Mouse (Mus musculus): ENCODE data around the gene Dlec1. TPM values are rescaled to one million over a fixed set of nuclear protein-coding genes. Genes with fewer than 3 reads are reported as not detected.

Gene Dlec1
- polyA plus RNA-seq, 1 experiment from 2014 or later: 0.05 TPM

- Histone ChIP-seq H3K4me1 (ENCODE audit: insufficient read depth) (peaks cover 8% of the 10 kb centered on the region), H3K4me3 (ENCODE audit: low read depth, low read length) (peak overlapping the region; percentile 49), H3K4me2 (ENCODE audit: low read depth, low read length) (peak overlapping the region; percentile 71), H3K36me3 (replicated peaks; ENCODE audit: insufficient read depth, low read length) (no peaks in the 10 kb centered on the region), H3K9me3 (ENCODE audit: low read length) (no peaks in the 10 kb centered on the region), H3K27me3 (ENCODE audit: insufficient read depth, low read length) (peaks cover 47% of the 10 kb centered on the region), H3K9ac (replicated peaks) (0 out of 2 replicates have a peak overlapping the region, but pooled peaks have one; percentile 16), H3K27ac (ENCODE audit: low read depth) (no peak overlapping the region)
- WGBS (ENCODE audit: insufficient replicate concordance): 5% methylated on average over 45 of the region's 45 CpGs
- DNase-seq: no peak
- no peak for ATAC-seq
- no peak for TF ChIP-seq CTCF (IDR thresholded peaks at IDR 0.05; ENCODE audit: low read depth)
- TF ChIP-seq EP300 (IDR thresholded peaks at IDR 0.05; ENCODE audit: low read depth): no peak
Measured at GRCm38 (mm10) chr9:119092473-119093418, 9.5 kb upstream of the Dlec1 start.

GRCm38 (mm10) chr9:119093419-119094295 is 8.6 kb upstream of the Dlec1 start, which contains the start of gene Plcd1:
Plcd1 (minus strand) TSS chr9:119093502.
- TF ChIP-seq EP300 (IDR thresholded peaks at IDR 0.05; ENCODE audit: low read depth): no peak
- TF ChIP-seq CTCF (IDR thresholded peaks at IDR 0.05; ENCODE audit: low read depth): no peak
- peak within 1 kb of the TSS; percentile 71 for H3K4me2 ChIP-seq (ENCODE audit: low read depth, low read length)
- DNase-seq: peak; percentile 71
- peak within 1 kb of the TSS; percentile 49 for H3K4me3 ChIP-seq (ENCODE audit: low read depth, low read length)
- peak; percentile 66 for ATAC-seq
- H3K9ac ChIP-seq (replicated peaks): 0 out of 2 replicates have a peak within 1 kb of the TSS, but pooled peaks have one; percentile 16
- H3K36me3 ChIP-seq (replicated peaks; ENCODE audit: insufficient read depth, low read length): no peaks in the 10 kb centered on the region
- H3K27me3 ChIP-seq (ENCODE audit: insufficient read depth, low read length): peaks cover 47% of the 10 kb centered on the region
- no peaks in the 10 kb centered on the region; the same call in 1 of the 2 replicates for H3K4me1 ChIP-seq (ENCODE audit: insufficient read depth)
- no peaks in the 10 kb centered on the region for H3K9me3 ChIP-seq (ENCODE audit: low read length)
- H3K27ac ChIP-seq (ENCODE audit: low read depth): no peak within 1 kb of the TSS
- 13% methylated on average over 38 of the region's 45 CpGs for WGBS (ENCODE audit: insufficient replicate concordance)

- ATAC-seq (no peak), DNase-seq (no peak)
- no peak overlapping the region for H3K4me2 ChIP-seq (ENCODE audit: low read depth, low read length)
- no peaks in the 10 kb centered on the region for H3K9me3 ChIP-seq (ENCODE audit: low read length)
- H3K27ac ChIP-seq (ENCODE audit: low read depth): no peak overlapping the region
- no peaks in the 10 kb centered on the region; the same call in 1 of the 2 replicates for H3K4me1 ChIP-seq (ENCODE audit: insufficient read depth)
- peaks cover 45% of the 10 kb centered on the region for H3K27me3 ChIP-seq (ENCODE audit: insufficient read depth, low read length)
- no peak for TF ChIP-seq EP300 (IDR thresholded peaks at IDR 0.05; ENCODE audit: low read depth)
- TF ChIP-seq CTCF (IDR thresholded peaks at IDR 0.05; ENCODE audit: low read depth): no peak
- H3K4me3 ChIP-seq (ENCODE audit: low read depth, low read length): no peak overlapping the region
- 74% methylated on average over 13 of the region's 13 CpGs for WGBS (ENCODE audit: insufficient replicate concordance)
- no peaks in the 10 kb centered on the region for H3K36me3 ChIP-seq (replicated peaks; ENCODE audit: insufficient read depth, low read length)
- no peak overlapping the region for H3K9ac ChIP-seq (replicated peaks)
Measured at GRCm38 (mm10) chr9:119094462-119095109, 7.7 kb upstream of the Dlec1 start.

- 16% methylated on average over 15 of the region's 15 CpGs for WGBS (ENCODE audit: insufficient replicate concordance)
- ATAC-seq: no peak
- TF ChIP-seq CTCF (IDR thresholded peaks at IDR 0.05; ENCODE audit: low read depth) (no peak), EP300 (IDR thresholded peaks at IDR 0.05; ENCODE audit: low read depth) (no peak)
Measured at GRCm38 (mm10) chr9:119100177-119100898, 1.9 kb upstream of the Dlec1 start.

GRCm38 (mm10) chr9:119102783-119103113 is 470 bp downstream of the Dlec1 start:
- H3K4me3 ChIP-seq (ENCODE audit: low read depth, low read length): peak overlapping the region; percentile 55
- H3K36me3 ChIP-seq (replicated peaks; ENCODE audit: insufficient read depth, low read length): no peaks in the 10 kb centered on the region
- H3K4me1 ChIP-seq (ENCODE audit: insufficient read depth): peaks cover 10% of the 10 kb centered on the region; the same call in 1 of the 2 replicates
- no peaks in the 10 kb centered on the region for H3K9me3 ChIP-seq (ENCODE audit: low read length)
- peak overlapping the region; percentile 76 for H3K4me2 ChIP-seq (ENCODE audit: low read depth, low read length)
- WGBS (ENCODE audit: insufficient replicate concordance): 1% methylated on average over 19 of the region's 19 CpGs
- no peak overlapping the region for H3K9ac ChIP-seq (replicated peaks)
- TF ChIP-seq EP300 (IDR thresholded peaks at IDR 0.05; ENCODE audit: low read depth): no peak
- TF ChIP-seq CTCF (IDR thresholded peaks at IDR 0.05; ENCODE audit: low read depth): no peak
- 0 out of 2 replicates have a peak, but pooled peaks have one; percentile 1 for ATAC-seq
- no peak for DNase-seq
- no peak overlapping the region for H3K27ac ChIP-seq (ENCODE audit: low read depth)
- H3K27me3 ChIP-seq (ENCODE audit: insufficient read depth, low read length): 0 out of 2 replicates have a peak, but pooled peaks cover 4% of the 10 kb centered on the region

More at GRCm38 (mm10) chr9:119100177-119100898, 1.9 kb upstream of the Dlec1 start:
- Histone ChIP-seq H3K4me3 (ENCODE audit: low read depth, low read length) (no peak overlapping the region), H3K4me2 (ENCODE audit: low read depth, low read length) (no peak overlapping the region), H3K4me1 (ENCODE audit: insufficient read depth) (peaks cover 10% of the 10 kb centered on the region; the same call in 1 of the 2 replicates), H3K27ac (ENCODE audit: low read depth) (no peak overlapping the region), H3K9ac (replicated peaks) (no peak overlapping the region), H3K27me3 (ENCODE audit: insufficient read depth, low read length) (0 out of 2 replicates have a peak, but pooled peaks cover 4% of the 10 kb centered on the region), H3K9me3 (ENCODE audit: low read length) (no peaks in the 10 kb centered on the region), H3K36me3 (replicated peaks; ENCODE audit: insufficient read depth, low read length) (no peaks in the 10 kb centered on the region)
- peak; percentile 42 for DNase-seq
